Mouse (Mus musculus) layer of hippocampus, adult 9-10 months (tissue): Measurements from ENCODE around the gene Hist3h2a.

ENCODE experiments used
- DNase-seq: peaks from one replicate; pipeline ENCODE4 v3.0.0; 2022; ENCODE audit warnings: low spot score

The Hist3h2a gene

GRCm38 (mm10) chr11:58954420-58955142 lies at the start of gene Hist3h2a, which contains the start of gene Trim17:
TSS of gene Hist3h2a (plus strand) at chr11:58954685.
TSS of gene Trim17 (plus strand) at chr11:58954685.
- peak; percentile 99 for DNase-seq

DNA sequence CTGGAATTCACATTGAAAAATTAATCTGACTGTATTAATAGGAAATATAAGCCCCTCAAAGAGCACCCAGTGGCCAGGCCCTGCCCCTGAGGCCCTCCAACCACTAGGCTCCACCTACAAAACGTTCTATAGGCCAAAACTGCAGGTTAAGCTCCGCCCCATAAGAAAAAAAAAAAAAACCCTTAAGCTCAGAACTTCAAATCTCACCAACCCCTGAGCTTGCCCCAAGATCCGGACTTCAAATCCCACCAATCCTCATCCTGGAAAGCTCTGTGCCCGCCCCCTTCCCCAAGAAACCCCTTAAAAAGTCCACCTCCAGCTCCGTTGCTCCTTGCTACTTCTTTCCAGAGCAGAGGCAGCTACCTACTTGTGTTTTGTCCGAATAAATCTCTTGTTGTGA lies 49.6 kb upstream of the Hist3h2a start:
- DNase-seq = no peak

DNA sequence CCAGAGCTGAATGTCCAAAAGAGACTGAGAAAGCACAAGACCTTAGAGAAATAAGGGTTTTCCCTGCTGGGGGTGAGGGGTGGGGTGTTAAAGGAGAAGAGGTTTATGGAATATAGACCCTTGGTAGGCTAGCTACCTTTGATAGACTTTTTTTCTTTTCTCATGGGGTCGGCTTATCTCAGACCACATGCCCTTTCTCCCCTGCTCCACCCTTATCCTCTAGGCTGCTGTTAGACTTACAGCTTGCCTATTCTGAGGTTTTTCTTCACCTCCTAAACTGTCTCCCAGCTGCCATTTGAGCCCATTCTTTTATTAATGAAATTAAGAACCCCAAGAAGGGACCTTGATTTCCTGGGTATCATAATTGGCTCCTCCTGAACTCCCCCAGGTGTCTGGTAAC lies 40.7 kb upstream of the Hist3h2a start:
- no peak for DNase-seq

- DNase-seq = no peak
These were observed 39.9 kb upstream of the Hist3h2a start for GRCm38 (mm10) chr11:58914461-58915028.

GRCm38 (mm10) chr11:58916879-58917744 lies 37.4 kb upstream of the Hist3h2a start:
- no peak for DNase-seq

GRCm38 (mm10) chr11:58917745-58918366 lies 36.6 kb upstream of the Hist3h2a start, which contains the start of gene Btnl10:
TSS of gene Btnl10 (plus strand) at chr11:58917908.
- no peak for DNase-seq

DNA sequence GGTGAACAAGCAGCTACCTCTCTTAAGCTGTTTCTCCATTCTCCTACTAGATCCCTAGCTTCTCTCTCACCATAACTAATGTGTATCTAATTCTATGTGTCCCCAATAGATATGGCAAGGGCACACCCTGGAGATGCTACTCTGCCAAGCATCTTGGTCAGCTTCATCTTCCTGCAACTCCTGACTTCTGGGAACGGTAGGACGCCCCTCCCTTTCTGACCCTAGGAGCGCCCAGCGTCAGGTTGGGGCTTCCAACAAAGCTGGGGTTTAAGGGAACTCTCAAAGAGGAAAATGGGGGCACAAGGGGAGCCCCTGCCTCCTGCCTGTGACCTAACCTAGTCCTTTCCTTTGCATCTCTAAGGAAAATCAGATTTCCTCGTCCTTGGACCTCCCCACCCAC lies 35.7 kb upstream of the Hist3h2a start:
- DNase-seq = no peak

GRCm38 (mm10) chr11:58922420-58922819 lies 32.1 kb upstream of the Hist3h2a start:
- no peak for DNase-seq

GRCm38 (mm10) chr11:58926651-58927050 lies 27.8 kb upstream of the Hist3h2a start:
- DNase-seq = no peak

DNA sequence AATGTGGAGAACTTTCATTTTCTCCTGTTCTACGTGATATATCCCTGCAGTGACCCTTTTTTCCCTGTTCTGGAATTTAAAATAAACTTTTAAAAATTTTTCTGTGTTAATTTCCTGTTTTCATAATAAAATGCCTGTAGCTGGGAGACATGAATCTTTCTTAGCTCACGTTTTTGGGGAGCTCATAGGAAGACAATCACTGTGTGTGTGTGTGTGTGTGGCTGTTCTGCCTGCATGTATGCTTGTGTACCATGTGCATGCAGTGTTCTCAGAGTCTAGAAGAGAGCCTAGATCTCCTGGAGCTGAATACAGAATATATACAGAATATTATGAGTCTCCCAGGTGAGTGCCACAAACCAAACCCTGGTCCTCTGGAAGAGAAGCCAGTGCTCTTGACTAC lies 27.4 kb upstream of the Hist3h2a start:
- DNase-seq = no peak

GRCm38 (mm10) chr11:58927790-58928651 lies 26.5 kb upstream of the Hist3h2a start:
- DNase-seq = no peak

- no peak for DNase-seq
These were observed 25.4 kb upstream of the Hist3h2a start for GRCm38 (mm10) chr11:58929055-58929454.

DNA sequence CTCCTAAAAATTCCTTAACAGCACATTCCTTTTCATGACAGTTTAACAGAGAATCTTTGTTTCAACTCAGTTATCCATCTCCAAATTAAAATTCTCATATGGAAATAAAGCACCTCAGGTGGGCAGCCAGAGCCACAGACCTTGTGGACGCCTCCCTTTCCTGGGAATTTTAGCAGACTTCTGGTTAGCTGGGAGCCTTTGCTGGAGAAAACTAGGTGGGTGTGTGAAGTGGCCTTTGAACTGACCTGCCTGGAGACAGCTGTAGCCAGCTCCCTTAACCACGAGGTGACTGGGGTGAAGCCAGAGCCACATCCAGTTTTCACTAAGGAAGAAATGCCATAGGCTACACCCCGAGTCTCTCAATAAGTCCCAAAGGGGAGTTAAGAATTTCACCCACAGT lies 24.8 kb upstream of the Hist3h2a start:
- no peak for DNase-seq

DNA sequence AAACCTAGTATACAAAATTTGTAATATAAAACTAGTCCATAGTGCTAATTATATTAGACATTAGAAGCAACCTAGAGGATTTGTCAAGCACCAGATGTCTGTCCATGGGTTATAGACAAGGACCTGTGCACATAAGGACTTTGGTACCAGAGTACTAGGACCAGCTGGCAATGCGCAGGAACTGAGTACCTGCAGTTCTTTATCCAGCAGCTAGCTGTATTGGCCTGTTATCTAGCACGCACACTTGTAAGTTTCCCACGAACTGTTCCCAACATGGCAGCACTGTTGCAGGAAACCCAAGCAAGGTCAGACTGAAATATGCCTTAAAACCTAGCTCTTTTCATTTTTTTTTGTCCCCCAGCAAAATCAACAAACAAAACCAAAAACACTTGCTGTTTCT lies 24.2 kb upstream of the Hist3h2a start:
- no peak for DNase-seq

DNA sequence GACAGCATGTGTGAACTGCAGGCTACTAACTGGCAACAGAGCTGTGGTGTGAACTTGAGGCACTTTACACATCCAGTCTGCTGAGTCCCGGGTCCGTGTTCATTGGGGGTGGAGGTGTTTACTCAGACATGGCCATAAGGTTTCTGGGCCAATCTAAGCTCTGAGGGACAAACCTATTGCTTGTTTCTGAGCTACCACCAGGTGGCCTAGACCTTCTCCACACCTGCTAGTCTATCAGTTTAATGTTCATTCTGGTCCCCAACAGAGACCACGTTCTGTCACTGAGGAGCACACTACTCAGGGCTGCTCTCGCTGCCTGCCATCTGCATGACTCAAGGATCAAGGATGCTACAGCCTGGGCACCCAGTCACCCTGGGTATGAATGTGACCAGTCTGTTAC lies 22.9 kb upstream of the Hist3h2a start:
- DNase-seq = no peak

DNA sequence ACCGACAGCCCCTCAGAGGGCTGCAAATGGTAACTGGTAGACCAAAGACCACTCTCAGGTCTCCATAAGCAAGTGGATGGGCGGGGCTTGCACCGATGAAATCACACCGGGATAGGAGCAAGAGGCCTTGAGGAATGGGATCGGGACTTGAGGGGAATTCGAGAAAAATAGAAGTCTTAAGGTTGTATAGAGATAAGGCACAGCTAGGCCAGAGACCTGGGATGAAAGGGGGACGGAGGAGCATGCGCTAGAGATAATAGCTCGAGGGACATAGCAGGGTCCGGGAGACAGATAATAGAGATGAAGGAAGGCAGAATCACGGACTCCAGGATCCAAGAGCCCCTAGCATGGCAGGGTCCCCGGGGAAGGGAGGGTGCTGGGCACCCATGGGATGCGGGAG lies 16.6 kb upstream of the Hist3h2a start:
- no peak for DNase-seq

DNA sequence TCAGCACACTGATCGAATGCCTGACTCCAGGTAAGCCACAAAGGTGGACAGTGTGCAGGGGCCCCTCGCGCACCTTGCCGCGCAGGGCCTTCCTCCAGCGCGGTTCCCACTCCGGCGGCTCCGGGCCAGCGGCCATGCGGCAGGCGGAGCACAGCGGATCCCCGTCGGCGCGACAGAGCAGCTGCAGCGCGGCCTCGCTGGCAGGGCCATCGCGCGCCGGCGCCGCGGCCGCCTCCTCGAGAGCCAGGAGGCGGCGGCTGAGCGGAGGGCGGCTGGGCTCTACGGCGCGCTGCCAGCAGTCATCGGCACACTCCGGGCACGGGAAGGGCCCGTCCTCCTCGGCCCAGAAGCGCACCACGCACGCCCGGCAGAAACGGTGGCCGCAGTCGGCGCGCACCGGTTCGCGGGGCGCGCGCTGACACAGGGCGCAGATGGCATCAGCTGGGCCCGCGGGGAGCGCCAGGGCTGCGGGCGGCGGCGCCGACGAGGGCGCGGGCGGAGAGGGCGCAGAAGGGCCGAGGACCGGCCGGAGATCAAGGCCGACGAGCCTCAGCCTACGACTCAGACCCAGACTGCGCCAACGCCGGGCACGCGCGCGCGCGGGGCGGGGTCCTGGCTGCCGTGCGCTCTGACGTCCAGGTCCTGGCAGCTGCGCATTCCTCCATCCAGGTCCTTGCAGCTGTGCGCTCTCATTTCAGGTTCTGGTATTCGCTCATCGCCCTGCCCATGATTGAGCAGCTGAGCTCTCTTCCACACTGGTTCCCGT lies 16.0 kb upstream of the Hist3h2a start, which contains the start of gene Rnf187:
Rnf187 (minus strand) TSS at position 595 of the 766 bp plus-strand sequence.
- peak; percentile 79 for DNase-seq

DNA sequence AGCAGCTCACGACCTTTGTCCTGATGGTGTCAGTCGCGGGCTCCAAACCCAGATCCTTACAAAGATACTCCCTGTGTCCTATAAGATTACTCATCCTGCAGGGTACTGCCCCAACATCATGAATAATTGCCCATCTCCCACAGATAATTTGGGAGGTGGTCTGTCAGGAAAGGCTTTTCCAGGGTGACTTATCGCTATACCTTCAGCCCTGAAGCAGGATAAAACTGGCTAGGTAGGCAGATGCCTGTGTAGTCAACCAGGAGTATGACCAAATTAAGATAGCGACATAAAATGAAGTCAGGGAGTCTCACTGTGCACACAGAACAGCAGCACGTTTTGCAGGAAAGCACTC lies 15.4 kb upstream of the Hist3h2a start:
- no peak for DNase-seq

DNA sequence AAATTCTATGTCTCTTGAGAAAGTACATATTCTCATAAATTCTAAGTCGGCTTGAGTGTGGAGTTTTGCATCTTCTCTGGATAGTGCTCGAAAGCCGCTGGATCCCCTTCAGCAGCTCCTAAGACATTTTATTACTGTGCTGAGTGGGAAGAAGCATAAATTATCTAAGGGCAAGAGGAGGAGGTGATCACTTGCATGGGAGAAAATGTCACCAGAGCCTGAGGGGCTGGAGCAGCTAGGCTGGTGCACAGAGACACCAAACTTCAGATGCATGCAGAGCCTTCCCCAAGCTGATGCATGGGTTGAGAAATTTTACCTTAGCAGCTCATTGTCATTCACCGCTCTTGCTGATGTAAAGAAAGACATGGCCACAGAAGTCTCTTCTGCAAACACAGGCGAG lies 10.3 kb upstream of the Hist3h2a start:
- no peak for DNase-seq

DNA sequence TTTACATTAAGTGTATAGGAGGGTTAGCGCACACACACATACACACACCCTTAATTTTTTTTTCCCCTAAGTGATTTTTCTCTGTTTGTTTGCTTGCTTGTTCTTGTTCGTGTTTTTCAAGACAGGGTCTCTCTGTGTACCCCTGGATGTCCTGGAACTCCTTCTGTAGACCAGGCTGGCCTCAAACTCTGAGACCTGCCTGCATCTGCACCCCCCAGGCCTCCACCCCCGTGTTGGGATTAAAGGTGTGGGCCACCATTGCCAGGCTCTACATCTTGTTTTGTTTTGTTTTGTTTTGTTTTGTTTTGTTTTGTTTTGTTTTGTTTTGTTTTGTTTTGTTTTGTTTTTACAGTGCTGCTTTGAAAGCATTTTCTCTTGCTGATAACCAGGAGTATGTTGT lies 7.2 kb upstream of the Hist3h2a start:
- no peak for DNase-seq
